Comparison of ENCODE assay signal across 14 mouse cellular contexts in the genomic region with DNA sequence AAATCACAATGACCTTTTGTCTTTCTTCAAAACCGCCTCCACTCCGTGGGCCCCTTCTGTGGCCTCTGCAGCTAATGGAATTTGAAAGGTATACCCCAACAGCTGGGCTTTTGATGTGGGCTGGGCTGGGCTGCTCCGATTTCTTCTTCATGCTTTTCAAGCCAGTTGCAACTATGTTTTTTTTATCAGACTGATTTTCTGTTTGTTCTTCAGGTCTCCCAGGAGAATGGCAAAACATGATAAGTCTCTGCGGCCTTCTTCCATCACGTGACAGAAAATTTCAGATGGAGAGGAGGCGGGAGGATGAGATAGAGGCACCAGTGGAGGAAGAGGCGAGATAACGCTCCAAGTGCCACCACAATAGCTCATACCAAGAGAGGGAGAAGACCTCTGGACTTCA. TPM values are rescaled to one million over a fixed set of nuclear protein-coding genes. Genes with fewer than 3 reads are reported as not detected.
DNase-seq lines count a peak whose midpoint lies in the region; ATAC-seq lines count a peak whose summit lies in the region.
"Had no signal": no experiment of that assay in that cellular context is flagged by ENCODE, and none has a peak within 500 bp of the region (broad histone marks: within the 10 kb centered on the region; RNA-seq: fewer than 3 reads in every experiment).

No protein-coding gene starts in this region.

- no peak overlapping the region for H3K4me3 ChIP-seq in heart, embryonic 11.5 days (ENCODE audit: low read depth, low read length)
- H3K4me3 ChIP-seq: embryonic facial prominence, embryonic 13.5 days; intestine, embryonic 15.5 days; limb, embryonic 15.5 days; midbrain, embryonic 10.5 days; neural tube, embryonic 12.5 days had no signal

- peaks cover 3% of the 10 kb centered on the region; the same call in 1 of the 2 replicates for H3K27me3 ChIP-seq in heart, embryonic 11.5 days (ENCODE audit: control insufficient read depth, insufficient read depth, low read length)
- H3K27me3 ChIP-seq: embryonic facial prominence, embryonic 13.5 days; intestine, embryonic 15.5 days; limb, embryonic 15.5 days; neural tube, embryonic 12.5 days had no signal

- intact Hi-C loops in heart, postnatal 25 days (cut with DNase I), result no loop called here

- WGBS in heart, embryonic 11.5 days (ENCODE audit: insufficient replicate concordance), result 25% methylated on average over 8 of the region's 8 CpGs

- H3K4me2 ChIP-seq in heart, embryonic 11.5 days, result peak overlapping the region; percentile 27
- H3K4me2 ChIP-seq: embryonic facial prominence, embryonic 13.5 days; intestine, embryonic 15.5 days; limb, embryonic 15.5 days; neural tube, embryonic 12.5 days had no signal

- H3K36me3 ChIP-seq in heart, embryonic 11.5 days (ENCODE audit: control insufficient read depth, insufficient read depth, low read length), result no peaks in the 10 kb centered on the region
- H3K36me3 ChIP-seq: embryonic facial prominence, embryonic 13.5 days; intestine, embryonic 15.5 days; limb, embryonic 15.5 days; midbrain, embryonic 10.5 days; neural tube, embryonic 12.5 days had no signal

- no peak overlapping the region for H3K9ac ChIP-seq in heart, embryonic 11.5 days (ENCODE audit: low read depth, low read length)
- H3K9ac ChIP-seq: embryonic facial prominence, embryonic 13.5 days; intestine, embryonic 15.5 days; limb, embryonic 15.5 days; neural tube, embryonic 12.5 days had no signal

- H3K9me3 ChIP-seq in heart, embryonic 11.5 days (replicated peaks; ENCODE audit: control insufficient read depth, low read length), result no peaks in the 10 kb centered on the region
- H3K9me3 ChIP-seq: embryonic facial prominence, embryonic 13.5 days; intestine, embryonic 15.5 days; limb, embryonic 15.5 days; midbrain, embryonic 10.5 days; neural tube, embryonic 12.5 days had no signal

- ATAC-seq in heart, embryonic 11.5 days (replicated peaks; ENCODE audit: insufficient number of reproducible peaks, low FRiP score, low TSS enrichment), result peak; percentile 77

- no peak overlapping the region for H3K27ac ChIP-seq in heart, embryonic 11.5 days (ENCODE audit: low read depth, low read length)
- H3K27ac ChIP-seq: embryonic facial prominence, embryonic 13.5 days; intestine, embryonic 15.5 days; limb, embryonic 15.5 days; midbrain, embryonic 10.5 days; neural tube, embryonic 12.5 days had no signal

- 0 out of 2 replicates have a peak, but pooled peaks cover 7% of the 10 kb centered on the region for H3K4me1 ChIP-seq in heart, embryonic 11.5 days (ENCODE audit: control insufficient read depth, insufficient read depth, low read length)
- H3K4me1 ChIP-seq: intestine, embryonic 15.5 days; limb, embryonic 15.5 days; neural tube, embryonic 12.5 days had no signal

- DNase-seq in heart, postnatal 25 days (ENCODE audit: low spot score), result no peak
- DNase-seq in thymus, postnatal 0 days (ENCODE audit: low spot score), result peak; percentile 20
- DNase-seq in thymus, postnatal 4 days, result no peak
- DNase-seq in liver, result peak; percentile 74
- no peak for DNase-seq in lung, postnatal 36 days
- no peak for DNase-seq in ovary, postnatal 14 days (ENCODE audit: low spot score)
- no peak for DNase-seq in neural tube, embryonic 10.5 days (ENCODE audit: extremely low spot score, low spot score)
- DNase-seq: layer of hippocampus, adult 9-11 months had no signal

RNA-seq across cellular contexts. Expression of a gene that starts 37.0 kb away (rescaled TPM):
- polyA plus RNA-seq in heart, embryonic 11.5 days (2014; fragmentation: Nextera tagmentation; extraction: Ambion mirVana), result not detected in 2 replicates
- total RNA-seq in heart, postnatal 25 days (2021), result not detected
- polyA plus RNA-seq in thymus, postnatal 0 days (2015; fragmentation: Nextera tagmentation; extraction: Ambion mirVana), result 1.1 and 1.4 TPM in 2 replicates
- polyA plus RNA-seq: embryonic facial prominence, embryonic 13.5 days; intestine, embryonic 15.5 days; limb, embryonic 15.5 days; midbrain, embryonic 10.5 days had no signal

Comparison
In these comparisons a context has a peak if more than half of its experiments do, and no peak if none do; other contexts are left out.
1. DNase-seq: peak in thymus, postnatal 0 days (single experiment) and liver (single experiment); none in heart, postnatal 25 days (single experiment), thymus, postnatal 4 days (single experiment), lung, postnatal 36 days (single experiment), ovary, postnatal 14 days (single experiment) and neural tube, embryonic 10.5 days (single experiment).